Mouse (Mus musculus) skeletal muscle tissue, adult 2 months (tissue): ENCODE data around the gene Gbe1.
A peak's percentile ranks its signal among the peaks of the same experiment; 100 is the strongest.

ENCODE experiments used
- DNase-seq: peaks from one replicate; pipeline ENCODE4 v3.0.0-alpha.2; 2012; ENCODE audit warnings: low read depth, low spot score

Gene Gbe1

GRCm38 (mm10) chr16:70313886-70314577 lies at the start of gene Gbe1:
Gene Gbe1, plus strand, starts transcription at chr16:70313949.
- DNase-seq = peak; percentile 97

GRCm38 (mm10) chr16:70310691-70311090 lies 3.1 kb upstream of the Gbe1 start:
- DNase-seq = no peak

- DNase-seq = peak; percentile 46
Observed at GRCm38 (mm10) chr16:70313496-70313885, 258 bp upstream of the Gbe1 start.

GRCm38 (mm10) chr16:70314578-70314930 lies 805 bp downstream of the Gbe1 start:
- DNase-seq = no peak

- DNase-seq = peak; percentile 16
Observed at GRCm38 (mm10) chr16:70315261-70315660, 1.5 kb downstream of the Gbe1 start.

- DNase-seq = no peak
Observed at GRCm38 (mm10) chr16:70315862-70316390, 2.2 kb downstream of the Gbe1 start.

GRCm38 (mm10) chr16:70319388-70319787 lies 5.6 kb downstream of the Gbe1 start:
- no peak for DNase-seq

GRCm38 (mm10) chr16:70320612-70321280 lies 7.0 kb downstream of the Gbe1 start:
- peak; percentile 85 for DNase-seq

- DNase-seq = no peak
Observed at GRCm38 (mm10) chr16:70326339-70326948, 12.7 kb downstream of the Gbe1 start.

GRCm38 (mm10) chr16:70328566-70328965 lies 14.8 kb downstream of the Gbe1 start:
- DNase-seq = no peak

- DNase-seq = no peak
Observed at GRCm38 (mm10) chr16:70329036-70329435, 15.3 kb downstream of the Gbe1 start.

- peak; percentile 48 for DNase-seq
Observed at GRCm38 (mm10) chr16:70329471-70329870, 15.7 kb downstream of the Gbe1 start.

- no peak for DNase-seq
Observed at GRCm38 (mm10) chr16:70330007-70330406, 16.3 kb downstream of the Gbe1 start.

- DNase-seq = peak; percentile 21
Observed at GRCm38 (mm10) chr16:70330626-70331275, 17.0 kb downstream of the Gbe1 start.

- no peak for DNase-seq
Observed at GRCm38 (mm10) chr16:70334812-70335211, 21.1 kb downstream of the Gbe1 start.

- DNase-seq = no peak
Observed at GRCm38 (mm10) chr16:70335472-70335871, 21.7 kb downstream of the Gbe1 start.

- DNase-seq = no peak
Observed at GRCm38 (mm10) chr16:70337661-70338060, 23.9 kb downstream of the Gbe1 start.

GRCm38 (mm10) chr16:70344496-70344895 lies 30.7 kb downstream of the Gbe1 start:
- DNase-seq = no peak

GRCm38 (mm10) chr16:70345607-70346006 lies 31.9 kb downstream of the Gbe1 start:
- no peak for DNase-seq

GRCm38 (mm10) chr16:70350011-70350410 lies 36.3 kb downstream of the Gbe1 start:
- DNase-seq = no peak

- peak; percentile 84 for DNase-seq
Observed at GRCm38 (mm10) chr16:70351641-70352280, 38.0 kb downstream of the Gbe1 start.

- DNase-seq = peak; percentile 19
Observed at GRCm38 (mm10) chr16:70352571-70352970, 38.8 kb downstream of the Gbe1 start.
